Mouse (Mus musculus) testis, adult 2 months (tissue): ENCODE measurements around the gene Gm10358. TPM values are rescaled to one million over a fixed set of nuclear protein-coding genes. Genes with fewer than 3 reads are reported as not detected.
A peak's percentile ranks its signal among the peaks of the same experiment; 100 is the strongest.
"Not testable (repeated sequence)": the region's sequence is repeated elsewhere in the genome, so short reads cannot be mapped to it uniquely, and the experiment has no call there.

Source experiments
- H3K27ac ChIP-seq: fragments of 200-500 bp; 2 replicates; pipeline ENCODE4 v1.5.1; 2012; ENCODE audit warnings: low read depth, low read length; ENCODE audit not compliant: control insufficient read depth, insufficient read depth
- H3K27me3 ChIP-seq: fragments of 200-500 bp; 2 replicates; pipeline ENCODE4 v1.6.1; 2012; ENCODE audit warnings: mild to moderate bottlenecking, low read length, moderate library complexity; ENCODE audit not compliant: control insufficient read depth, insufficient read depth
- H3K36me3 ChIP-seq: fragments of 200-500 bp; 2 replicates; pipeline ENCODE4 v1.6.1; 2012; ENCODE audit warnings: mild to moderate bottlenecking, low read length; ENCODE audit not compliant: control insufficient read depth, insufficient read depth
- H3K4me1 ChIP-seq: fragments of 200-500 bp; 2 replicates; pipeline ENCODE4 v1.6.1; 2012; ENCODE audit warnings: low read length; ENCODE audit not compliant: control insufficient read depth, insufficient read depth
- H3K4me3 ChIP-seq: fragments of 200-500 bp; 2 replicates; pipeline ENCODE4 v1.5.1; 2012; ENCODE audit warnings: low read depth, mild to moderate bottlenecking, low read length, moderate library complexity, mixed read lengths; ENCODE audit not compliant: control insufficient read depth
- CTCF ChIP-seq: fragments of 200-500 bp; IDR thresholded peaks from 2 replicates; pipeline ENCODE4 v1.5.1; 2012; ENCODE audit warnings: low read depth, mild to moderate bottlenecking, inconsistent platforms, low read length, moderate library complexity; ENCODE audit not compliant: control insufficient read depth, insufficient read depth, insufficient replicate concordance
- POLR2A ChIP-seq: fragments of 200-500 bp; IDR thresholded peaks from 2 replicates; pipeline ENCODE4 v1.6.1; 2012; ENCODE audit warnings: low read depth, mild to moderate bottlenecking, inconsistent platforms, low read length, moderate library complexity; ENCODE audit not compliant: control insufficient read depth
- polyA plus RNA-seq: library from polyadenylated mRNA; depleted of rRNA; stranded (reverse); fragments of >200 nt; gene quantifications from 2 replicates; pipeline ENCODE4 v1.2.3, GENCODE M21; 2012; rRNA removed

Gene Gm10358
- polyA plus RNA-seq, result 0.22 and 0.30 TPM in 2 replicates

GRCm38 (mm10) chr8:75406489-75406888 is at the start of gene Gm10358:
Gm10358 (minus strand) TSS chr8:75406589.
- H3K36me3 ChIP-seq, result no peaks in the 10 kb centered on the region
- no peak within 1 kb of the TSS for H3K4me3 ChIP-seq
- H3K4me1 ChIP-seq, result no peaks in the 10 kb centered on the region
- H3K27ac ChIP-seq, result no peak within 1 kb of the TSS
- TF ChIP-seq CTCF (no peak), POLR2A (no peak)
- H3K27me3 ChIP-seq, result no peaks in the 10 kb centered on the region

- Histone ChIP-seq H3K4me1 (peaks cover 4% of the 10 kb centered on the region; the same call in 1 of the 2 replicates), H3K27me3 (no peaks in the 10 kb centered on the region), H3K27ac (no peak within 1 kb of the TSS), H3K4me3 (peak within 1 kb of the TSS; percentile 84), H3K36me3 (no peaks in the 10 kb centered on the region)
- TF ChIP-seq CTCF (no peak), POLR2A (0 out of 2 replicates have a peak, but pooled peaks have one; percentile 31)
Measured at GRCm38 (mm10) chr8:75448394-75448793, 42.0 kb upstream of the Gm10358 start, which contains the start of gene Iqcm. Iqcm (plus strand) TSS chr8:75448694.

GRCm38 (mm10) chr8:75415696-75416095 is 9.3 kb upstream of the Gm10358 start:
- not testable (repeated sequence) for H3K27ac ChIP-seq, H3K4me3 ChIP-seq, H3K4me1 ChIP-seq

GRCm38 (mm10) chr8:75384770-75385290 is 21.6 kb downstream of the Gm10358 start:
- H3K27ac ChIP-seq, result no peak overlapping the region
- no peaks in the 10 kb centered on the region for H3K27me3 ChIP-seq
- H3K36me3 ChIP-seq, result no peaks in the 10 kb centered on the region
- TF ChIP-seq POLR2A (no peak), CTCF (no peak)
- no peaks in the 10 kb centered on the region for H3K4me1 ChIP-seq
- H3K4me3 ChIP-seq, result no peak overlapping the region

More at GRCm38 (mm10) chr8:75415696-75416095, 9.3 kb upstream of the Gm10358 start:
- not testable (repeated sequence) for H3K36me3 ChIP-seq, H3K27me3 ChIP-seq

- TF ChIP-seq POLR2A (no peak), CTCF (no peak)
- H3K36me3 ChIP-seq, result no peaks in the 10 kb centered on the region
- H3K4me1 ChIP-seq, result no peaks in the 10 kb centered on the region
- H3K27me3 ChIP-seq, result no peaks in the 10 kb centered on the region
- H3K4me3 ChIP-seq, result no peak overlapping the region
- no peak overlapping the region for H3K27ac ChIP-seq
Measured at GRCm38 (mm10) chr8:75375530-75376123, 30.8 kb downstream of the Gm10358 start.

GRCm38 (mm10) chr8:75372006-75372405 is 34.4 kb downstream of the Gm10358 start:
- Histone ChIP-seq H3K4me3 (no peak overlapping the region), H3K27ac (no peak overlapping the region), H3K36me3 (no peaks in the 10 kb centered on the region), H3K27me3 (no peaks in the 10 kb centered on the region), H3K4me1 (no peaks in the 10 kb centered on the region)
- TF ChIP-seq POLR2A, result no peak
- no peak for TF ChIP-seq CTCF

Other genes with a start within 250 kb of the Gm10358 start
- 5.1 and 6.1 TPM in 2 replicates for gene Rasd2, start 192.6 kb downstream of the Gm10358 start, polyA plus RNA-seq
- 23.6 and 26.1 TPM in 2 replicates for gene Iqcm, start 42.1 kb upstream of the Gm10358 start, polyA plus RNA-seq